ENCODE assay signal across 10 mouse cellular contexts in the genomic region with DNA sequence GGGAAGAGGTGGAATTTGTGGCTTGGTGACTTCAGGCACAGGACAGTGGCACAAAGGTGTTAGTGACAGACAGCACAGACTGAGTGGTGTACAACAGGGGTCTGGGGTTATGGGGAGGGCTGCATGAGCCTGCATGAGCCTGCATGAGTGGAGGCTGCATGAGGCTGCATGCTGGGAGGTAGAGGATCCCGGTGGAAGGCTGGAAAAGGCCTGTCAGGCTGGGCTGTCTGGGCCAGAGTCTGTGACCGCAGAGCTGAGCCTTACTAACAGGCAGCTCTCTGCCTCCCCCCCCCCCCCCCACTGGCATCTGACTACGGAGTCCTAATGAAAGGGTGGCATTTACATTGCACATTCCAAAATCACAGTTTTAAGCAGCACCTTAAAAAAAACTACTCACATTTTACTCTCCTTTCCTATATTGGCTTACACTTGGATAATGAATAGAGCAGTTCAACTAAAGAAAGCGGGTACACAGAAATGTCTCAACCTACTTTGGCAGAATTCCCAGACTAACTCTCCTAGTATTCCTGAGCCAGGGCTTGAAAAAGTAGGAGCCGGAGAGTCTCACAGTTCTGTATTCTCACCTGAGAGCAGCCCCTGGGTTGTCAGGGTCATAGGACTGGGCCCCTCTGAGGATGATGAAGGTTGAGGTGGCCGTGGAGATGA. TPM values are rescaled to one million over a fixed set of nuclear protein-coding genes. Genes with fewer than 3 reads are reported as not detected.
A peak's percentile ranks its signal among the peaks of the same experiment; 100 is the strongest.
DNase-seq lines count a peak whose midpoint lies in the region; ATAC-seq and TF ChIP-seq lines count a peak whose summit lies in the region.
"Had no signal": no experiment of that assay in that cellular context is flagged by ENCODE, and none has a peak within 500 bp of the region (broad histone marks: within the 10 kb centered on the region; RNA-seq: fewer than 3 reads in every experiment).

No protein-coding gene starts in this region.

- no peak overlapping the region for H3K4me3 ChIP-seq in forebrain, embryonic 13.5 days
- H3K4me3 ChIP-seq in midbrain, embryonic 14.5 days (replicated peaks; ENCODE audit: low read depth, low read length): no peak overlapping the region
- no peak overlapping the region for H3K4me3 ChIP-seq in gastrocnemius, adult 2 months

- intact Hi-C loops in left cerebral cortex, postnatal 36 days (cut with DNase I): no loop called here
- intact Hi-C loops in gastrocnemius, adult 2 months (cut with DNase I): loop anchor here (10.0 kb wide), 1 partner anchor 415 kb away; no protein-coding TSS in a partner anchor

- no peak overlapping the region for H3K4me2 ChIP-seq in forebrain, embryonic 13.5 days
- no peak overlapping the region for H3K4me2 ChIP-seq in midbrain, embryonic 14.5 days (ENCODE audit: low read length)

- H3K9ac ChIP-seq in forebrain, embryonic 13.5 days: no peak overlapping the region
- no peak overlapping the region for H3K9ac ChIP-seq in midbrain, embryonic 14.5 days (replicated peaks; ENCODE audit: low read length)

- H3K9me3 ChIP-seq in forebrain, embryonic 13.5 days (replicated peaks): no peaks in the 10 kb centered on the region
- no peaks in the 10 kb centered on the region for H3K9me3 ChIP-seq in midbrain, embryonic 14.5 days (ENCODE audit: control insufficient read depth, low read length)

- WGBS in forebrain, embryonic 13.5 days: 40% methylated on average over 5 of the region's 6 CpGs
- WGBS in midbrain, embryonic 14.5 days: 73% methylated on average over 6 of the region's 6 CpGs

- H3K4me1 ChIP-seq in forebrain, embryonic 13.5 days: peaks cover 14% of the 10 kb centered on the region
- H3K4me1 ChIP-seq in midbrain, embryonic 14.5 days (ENCODE audit: control insufficient read depth, insufficient read depth, low read length): no peaks in the 10 kb centered on the region

- no peak for DNase-seq in frontal cortex, postnatal 14 days (ENCODE audit: low spot score in 2 of 2)
- DNase-seq in left cerebral cortex, adult 9 months (ENCODE audit: low spot score in 2 of 2): peak; percentile 3 to 4
- no peak for DNase-seq in left cerebral cortex, postnatal 36 days (ENCODE audit: low spot score in 2 of 2)
- DNase-seq in midbrain, embryonic 14.5 days: peak; percentile 52
- no peak for DNase-seq in cerebellum, postnatal 25 days
- DNase-seq in gastrocnemius, adult 2 months: no peak

- ATAC-seq in frontal cortex, adult (ENCODE audit: low TSS enrichment): peak; percentile 80
- peak; percentile 78 for ATAC-seq in forebrain, embryonic 13.5 days
- peak; percentile 34; the same call in 1 of the 2 replicates for ATAC-seq in midbrain, embryonic 14.5 days (ENCODE audit: low FRiP score, low TSS enrichment)

- H3K27ac ChIP-seq in forebrain, embryonic 13.5 days: peak overlapping the region; percentile 40; the same call in 1 of the 2 replicates
- H3K27ac ChIP-seq in midbrain, embryonic 14.5 days (replicated peaks; ENCODE audit: low read depth, low read length): no peak overlapping the region
- H3K27ac ChIP-seq in gastrocnemius, adult 2 months: no peak overlapping the region
- H3K27ac ChIP-seq: macrophage had no signal

- no peak for TF ChIP-seq CTCF in gastrocnemius, adult 2 months (IDR thresholded peaks at IDR 0.05)

- no peaks in the 10 kb centered on the region for H3K27me3 ChIP-seq in forebrain, embryonic 13.5 days
- no peaks in the 10 kb centered on the region for H3K27me3 ChIP-seq in midbrain, embryonic 14.5 days (ENCODE audit: control insufficient read depth, insufficient read depth, low read length)

- no peaks in the 10 kb centered on the region for H3K36me3 ChIP-seq in forebrain, embryonic 13.5 days (ENCODE audit: poor library complexity, severe bottlenecking)
- H3K36me3 ChIP-seq in midbrain, embryonic 14.5 days (ENCODE audit: control insufficient read depth, insufficient read depth, low read length): no peaks in the 10 kb centered on the region

RNA-seq across cellular contexts. Expression of a gene that starts 23.2 kb away (rescaled TPM):
- total RNA-seq in left cerebral cortex, postnatal 36 days (2021): under 1 TPM in 1 of 2 experiments, not detected in 1; 0.23 TPM
- 0.04 and 0.09 TPM in 2 replicates for polyA plus RNA-seq in forebrain, embryonic 13.5 days (2015; fragmentation: Nextera tagmentation; extraction: Ambion mirVana)
- 0.09 and 0.45 TPM in 2 replicates for polyA plus RNA-seq in midbrain, embryonic 14.5 days (2014; fragmentation: Nextera tagmentation; extraction: Ambion mirVana)
- total RNA-seq in gastrocnemius, adult 2 months (2021): under 1 TPM in 1 of 2 experiments, not detected in 1; 0.03 TPM
- total RNA-seq: heart, adult 18-20 months had no signal
- polyA plus RNA-seq: macrophage had no signal

Comparison
In these comparisons a context has a peak if more than half of its experiments do, and no peak if none do; other contexts are left out.
1. DNase-seq: peak in left cerebral cortex, adult 9 months (2 of 2) and midbrain, embryonic 14.5 days (single experiment); none in frontal cortex, postnatal 14 days (0 of 2), left cerebral cortex, postnatal 36 days (0 of 2), cerebellum, postnatal 25 days (0 of 2) and gastrocnemius, adult 2 months (single experiment).
2. Peak in every context shown above with its lines, with median percentiles within 50 percentile points of each other: ATAC-seq.